Comparison of ENCODE assay signal across 8 mouse cellular contexts in the genomic region with DNA sequence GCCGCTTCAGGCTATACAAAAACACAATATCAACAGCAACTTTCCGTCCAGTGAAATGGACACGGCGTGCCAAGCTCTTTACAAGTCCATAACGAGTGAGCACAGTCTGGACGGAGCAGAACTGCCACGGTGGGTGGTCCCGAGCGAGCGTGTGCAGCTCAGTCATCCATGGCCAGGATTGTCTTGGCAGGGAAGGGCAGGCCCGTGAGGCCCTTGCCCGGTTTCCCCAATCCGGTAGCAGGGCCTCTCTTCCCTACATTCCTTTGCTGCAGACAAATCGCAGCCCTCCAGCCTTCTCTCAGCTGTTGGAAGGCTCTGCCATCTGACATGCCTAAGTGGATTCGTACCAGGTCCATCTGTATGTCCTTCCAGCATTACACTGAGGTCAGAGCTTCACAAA.
A peak's percentile ranks its signal among the peaks of the same experiment; 100 is the strongest.
DNase-seq lines count a peak whose midpoint lies in the region; ATAC-seq lines count a peak whose summit lies in the region.

No protein-coding gene starts in this region.

- peaks cover 7% of the 10 kb centered on the region; the same call in 1 of the 2 replicates for H3K4me1 ChIP-seq in intestine, embryonic 14.5 days (replicated peaks; ENCODE audit: control insufficient read depth, insufficient read depth, low read length)
- H3K4me1 ChIP-seq in neural tube, embryonic 11.5 days (ENCODE audit: control insufficient read depth, insufficient read depth, low read length) = peaks cover 3% of the 10 kb centered on the region; the same call in 1 of the 2 replicates

- no peaks in the 10 kb centered on the region for H3K36me3 ChIP-seq in intestine, embryonic 14.5 days (ENCODE audit: control insufficient read depth, insufficient read depth, low read length)
- H3K36me3 ChIP-seq in neural tube, embryonic 11.5 days (ENCODE audit: control insufficient read depth, insufficient read depth, low read length) = no peaks in the 10 kb centered on the region

- no peak overlapping the region for H3K4me3 ChIP-seq in intestine, embryonic 14.5 days (ENCODE audit: low read depth, low read length)
- H3K4me3 ChIP-seq in neural tube, embryonic 11.5 days (ENCODE audit: low read depth, low read length) = no peak overlapping the region

- ATAC-seq in intestine, embryonic 14.5 days (replicated peaks; ENCODE audit: low FRiP score, low TSS enrichment, low read depth) = peak; percentile 71; the same call in 1 of the 2 replicates
- no peak for ATAC-seq in neural tube, embryonic 11.5 days (ENCODE audit: insufficient read depth, low FRiP score, low TSS enrichment)

- intact Hi-C loops in gastrocnemius, postnatal 14 days (cut with DNase I; ENCODE audit: low total_unique reads) = no loop called here

- H3K9ac ChIP-seq in intestine, embryonic 14.5 days (ENCODE audit: low read length) = no peak overlapping the region
- no peak overlapping the region for H3K9ac ChIP-seq in neural tube, embryonic 11.5 days (ENCODE audit: low read length)

- 24% methylated on average over 15 of the region's 15 CpGs for WGBS in intestine, embryonic 14.5 days
- 52% methylated on average over 15 of the region's 15 CpGs for WGBS in neural tube, embryonic 11.5 days

- no peaks in the 10 kb centered on the region for H3K9me3 ChIP-seq in intestine, embryonic 14.5 days (ENCODE audit: control insufficient read depth, low read length)
- H3K9me3 ChIP-seq in neural tube, embryonic 11.5 days (ENCODE audit: control insufficient read depth, low read length) = no peaks in the 10 kb centered on the region

- H3K4me2 ChIP-seq in intestine, embryonic 14.5 days (ENCODE audit: low read length) = no peak overlapping the region
- H3K4me2 ChIP-seq in neural tube, embryonic 11.5 days (ENCODE audit: low read depth) = no peak overlapping the region

- no peaks in the 10 kb centered on the region for H3K27me3 ChIP-seq in intestine, embryonic 14.5 days (replicated peaks; ENCODE audit: control insufficient read depth, insufficient read depth, low read length)
- no peaks in the 10 kb centered on the region for H3K27me3 ChIP-seq in neural tube, embryonic 11.5 days (ENCODE audit: control insufficient read depth, insufficient read depth, low read length)

- peak overlapping the region; percentile 75 for H3K27ac ChIP-seq in intestine, embryonic 14.5 days (ENCODE audit: low read depth)
- no peak overlapping the region for H3K27ac ChIP-seq in neural tube, embryonic 11.5 days (ENCODE audit: low read depth, low read length)

- DNase-seq in ovary, postnatal 36 days (ENCODE audit: low spot score) = peak; percentile 13
- DNase-seq in ovary, adult 18-20 months (ENCODE audit: low spot score) = no peak
- peak; percentile 73 for DNase-seq in gastrocnemius, postnatal 14 days
- DNase-seq in intestine, embryonic 14.5 days (ENCODE audit: low spot score) = peak; percentile 72
- DNase-seq in neural tube, embryonic 11.5 days (ENCODE audit: low spot score) = peak; percentile 30
- DNase-seq in layer of hippocampus, adult 11-12 months (ENCODE audit: low spot score) = no peak
- no peak for DNase-seq in right cerebral cortex, postnatal 4 days
- DNase-seq in MN1 (ENCODE audit: low spot score) = no peak

Comparison
In these comparisons a context has a peak if more than half of its experiments do, and no peak if none do; other contexts are left out.
1. DNase-seq: peak in ovary, postnatal 36 days (single experiment), gastrocnemius, postnatal 14 days (single experiment), intestine, embryonic 14.5 days (single experiment) and neural tube, embryonic 11.5 days (single experiment); none in ovary, adult 18-20 months (single experiment), layer of hippocampus, adult 11-12 months (single experiment), right cerebral cortex, postnatal 4 days (single experiment) and MN1 (single experiment).